Mouse (Mus musculus): ENCODE data around the gene Plaur. TPM values are rescaled to one million over a fixed set of nuclear protein-coding genes. Genes with fewer than 3 reads are reported as not detected.

Gene Plaur
- total RNA-seq, 2 experiments from 2014 or later = 0.89 to 1.3 TPM

GRCm38 (mm10) chr7:24485481-24485880 is 23.2 kb downstream of the Plaur start:
- no peak overlapping the region for H3K27ac ChIP-seq
- no peak for TF ChIP-seq CTCF (IDR thresholded peaks at IDR 0.05)
- no peak overlapping the region for H3K4me3 ChIP-seq
- intact Hi-C loops (cut with DNase I) = no loop called here
- no peak for DNase-seq

DNA sequence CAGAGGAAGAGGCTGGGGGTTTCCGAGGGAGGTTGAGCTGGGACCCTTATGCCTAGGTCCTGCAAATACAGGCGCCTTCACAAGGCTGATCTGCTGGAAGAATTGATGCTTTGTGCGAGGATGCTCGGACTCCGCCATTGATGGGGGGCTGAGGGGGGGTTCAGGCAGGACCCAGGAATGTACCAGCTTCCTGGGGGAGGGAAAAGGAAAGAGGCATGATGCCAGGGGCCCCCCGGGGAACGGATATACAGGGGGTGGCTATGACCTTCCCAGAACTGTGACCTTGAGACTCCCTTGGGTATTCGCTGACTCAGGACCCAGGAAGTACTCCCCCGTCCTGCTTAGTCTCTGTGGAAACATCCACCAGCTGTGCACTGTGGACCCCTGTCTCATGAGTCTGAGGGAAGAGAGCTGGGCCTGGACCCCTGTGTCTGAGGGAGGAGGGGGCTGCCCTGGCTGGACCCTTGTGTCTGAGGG is 24.4 kb downstream of the Plaur start:
- intact Hi-C loops (cut with DNase I) = no loop called here

GRCm38 (mm10) chr7:24487403-24487802 is 25.1 kb downstream of the Plaur start:
- no peak for DNase-seq
- TF ChIP-seq CTCF (IDR thresholded peaks at IDR 0.05) = no peak
- Histone ChIP-seq H3K4me3 (no peak overlapping the region), H3K27ac (no peak overlapping the region)
- intact Hi-C loops (cut with DNase I) = no loop called here

More for the DNA sequence above, 24.4 kb downstream of the Plaur start:
- H3K4me3 ChIP-seq = no peak overlapping the region
- no peak for TF ChIP-seq CTCF (IDR thresholded peaks at IDR 0.05)
- DNase-seq = no peak
- no peak overlapping the region; the same call in 1 of the 2 replicates for H3K27ac ChIP-seq

- H3K4me3 ChIP-seq = no peak overlapping the region
- no peak overlapping the region for H3K27ac ChIP-seq
- no peak for DNase-seq
- TF ChIP-seq CTCF (IDR thresholded peaks at IDR 0.05) = no peak
- intact Hi-C loops (cut with DNase I) = no loop called here
These were observed 26.0 kb downstream of the Plaur start for GRCm38 (mm10) chr7:24488303-24488702.

GRCm38 (mm10) chr7:24499856-24500577 is 37.7 kb downstream of the Plaur start:
- H3K27ac ChIP-seq = no peak overlapping the region
- DNase-seq = no peak
- intact Hi-C loops (cut with DNase I) = no loop called here
- TF ChIP-seq CTCF (IDR thresholded peaks at IDR 0.05) = no peak
- H3K4me3 ChIP-seq = no peak overlapping the region

DNA sequence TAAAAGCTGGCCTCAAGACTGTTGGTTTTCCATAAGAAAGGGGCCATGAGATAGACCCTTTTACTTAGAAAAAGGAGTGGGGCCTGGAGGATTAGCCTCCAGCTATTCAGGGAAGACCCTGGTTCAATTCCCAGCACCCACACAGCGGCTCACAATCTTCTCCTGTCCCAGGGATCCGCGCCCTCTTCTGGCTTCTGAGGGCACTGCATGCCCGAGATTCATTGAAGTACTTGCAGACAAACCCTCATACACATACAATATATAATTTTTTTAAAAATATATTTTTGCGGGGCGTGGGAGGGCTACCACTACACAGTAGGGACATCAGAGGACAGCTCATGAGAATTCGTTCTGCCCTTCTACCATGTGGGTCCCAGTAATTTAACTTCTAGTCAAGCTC is 38.6 kb downstream of the Plaur start:
- Histone ChIP-seq H3K27ac (no peak overlapping the region), H3K4me3 (no peak overlapping the region)
- intact Hi-C loops (cut with DNase I) = no loop called here
- TF ChIP-seq CTCF (IDR thresholded peaks at IDR 0.05) = peak; percentile 53
- DNase-seq = no peak

DNA sequence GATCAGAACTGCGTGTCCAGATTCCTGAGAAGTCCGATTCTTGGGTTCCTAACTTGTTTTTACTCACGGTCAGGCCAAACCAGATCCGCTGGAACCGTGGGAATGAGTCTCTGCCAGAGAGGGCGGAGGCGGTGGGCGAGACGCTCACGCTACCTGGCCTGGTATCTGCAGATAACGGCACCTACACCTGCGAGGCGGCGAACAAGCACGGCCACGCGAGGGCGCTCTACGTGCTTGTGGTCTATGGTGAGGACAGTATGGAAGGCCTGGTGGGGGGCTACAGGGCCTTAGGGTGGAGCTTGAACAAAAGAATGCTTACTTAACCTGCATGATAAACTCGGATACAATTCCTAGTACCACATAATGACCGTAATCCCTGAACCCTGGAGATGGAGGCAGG is 39.2 kb downstream of the Plaur start:
- intact Hi-C loops (cut with DNase I) = no loop called here
- Histone ChIP-seq H3K27ac (no peak overlapping the region), H3K4me3 (no peak overlapping the region)
- no peak for DNase-seq
- TF ChIP-seq CTCF (IDR thresholded peaks at IDR 0.05) = peak; percentile 38; the same call in 1 of the 2 replicates

- no peak for TF ChIP-seq CTCF (IDR thresholded peaks at IDR 0.05)
- intact Hi-C loops (cut with DNase I) = loop anchor here (1.0 to 2.0 kb wide), 2 partner anchors 23 to 46 kb away; no protein-coding TSS in a partner anchor
- Histone ChIP-seq H3K27ac (no peak overlapping the region), H3K4me3 (no peak overlapping the region)
- DNase-seq = no peak
These were observed 41.7 kb downstream of the Plaur start for GRCm38 (mm10) chr7:24504004-24504403.

DNA sequence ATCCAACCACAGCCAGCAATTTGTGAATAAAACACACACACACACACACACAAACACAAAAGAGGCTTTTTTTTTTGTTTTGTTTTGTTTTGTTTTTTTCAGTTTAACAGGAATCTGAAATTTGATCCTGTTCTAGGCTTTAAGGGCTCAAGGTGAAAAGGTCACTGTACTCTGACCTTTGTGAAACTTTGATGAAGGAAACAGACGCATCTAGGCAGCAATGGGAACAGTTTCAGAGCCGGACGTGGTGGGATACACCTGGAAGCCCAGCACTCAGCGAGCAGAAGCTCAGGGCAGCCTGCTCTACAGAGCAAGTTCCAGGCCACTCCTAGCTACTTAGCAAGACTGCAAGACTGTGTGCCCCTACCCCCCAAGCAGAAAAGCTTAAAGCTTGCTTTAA is 42.6 kb downstream of the Plaur start:
- Histone ChIP-seq H3K27ac (no peak overlapping the region), H3K4me3 (no peak overlapping the region)
- DNase-seq = no peak
- TF ChIP-seq CTCF (IDR thresholded peaks at IDR 0.05) = no peak
- intact Hi-C loops (cut with DNase I) = loop anchor here (1.0 to 2.0 kb wide), 2 partner anchors 24 to 45 kb away; no protein-coding TSS in a partner anchor

DNA sequence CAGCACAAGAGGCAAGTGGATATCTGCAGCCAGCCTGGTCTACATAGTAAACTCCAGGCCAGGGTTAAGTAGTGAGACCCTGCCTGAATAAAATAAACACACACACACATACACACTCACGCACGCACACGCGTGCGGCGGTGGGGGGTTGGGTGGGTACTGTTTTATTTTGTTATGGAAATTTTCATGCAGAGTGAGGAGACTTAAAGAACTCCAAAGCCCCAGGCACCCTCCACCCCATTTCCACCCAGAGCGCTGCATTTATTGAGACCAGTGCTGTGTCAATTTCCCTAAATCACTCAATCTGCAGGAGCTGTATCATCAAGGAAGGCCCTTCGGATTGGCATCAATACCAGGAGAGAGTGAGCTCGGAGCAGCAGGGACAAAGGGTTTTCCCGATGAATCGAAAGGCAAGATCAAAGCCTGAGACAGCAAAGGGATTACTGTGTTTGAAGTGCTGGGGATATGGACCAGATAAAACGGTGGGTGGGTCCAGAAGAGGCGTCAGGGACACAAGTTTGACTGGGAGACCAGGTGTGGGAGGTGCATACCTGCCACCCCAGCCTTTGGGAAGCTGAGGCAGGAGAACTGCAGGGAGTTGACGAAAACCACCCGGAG is 43.3 kb downstream of the Plaur start:
- intact Hi-C loops (cut with DNase I) = loop anchor here (2.0 kb wide), 2 partner anchors 23 to 25 kb away; no protein-coding TSS in a partner anchor
- TF ChIP-seq CTCF (IDR thresholded peaks at IDR 0.05) = no peak
- no peak for DNase-seq
- Histone ChIP-seq H3K4me3 (peak overlapping the region; percentile 100; the same call in 1 of the 2 replicates), H3K27ac (peak overlapping the region; percentile 99)

DNA sequence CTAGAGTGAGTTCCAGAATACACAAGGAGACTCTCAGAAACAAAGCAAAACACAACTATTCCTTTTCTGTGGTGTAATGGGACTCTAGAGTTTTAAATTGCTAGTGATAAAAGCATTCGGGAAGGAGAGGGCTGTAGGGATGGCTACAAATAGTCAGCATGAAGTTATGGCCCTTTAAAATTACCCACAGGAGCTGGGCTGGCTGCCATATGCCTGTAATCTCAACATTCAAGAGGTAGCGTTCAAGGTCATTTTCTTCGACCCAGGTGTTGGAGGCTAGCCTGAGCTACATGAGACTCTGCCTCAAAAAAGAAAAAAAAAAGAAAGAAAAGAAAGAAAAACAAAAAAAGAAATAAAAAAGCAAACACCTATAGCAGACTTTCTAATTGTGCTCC is 43.8 kb downstream of the Plaur start:
- H3K4me3 ChIP-seq = peak overlapping the region; percentile 100
- TF ChIP-seq CTCF (IDR thresholded peaks at IDR 0.05) = no peak
- H3K27ac ChIP-seq = peak overlapping the region; percentile 99
- intact Hi-C loops (cut with DNase I) = loop anchor here (2.0 kb wide), 1 partner anchor 23 kb away; no protein-coding TSS in a partner anchor
- no peak for DNase-seq

DNA sequence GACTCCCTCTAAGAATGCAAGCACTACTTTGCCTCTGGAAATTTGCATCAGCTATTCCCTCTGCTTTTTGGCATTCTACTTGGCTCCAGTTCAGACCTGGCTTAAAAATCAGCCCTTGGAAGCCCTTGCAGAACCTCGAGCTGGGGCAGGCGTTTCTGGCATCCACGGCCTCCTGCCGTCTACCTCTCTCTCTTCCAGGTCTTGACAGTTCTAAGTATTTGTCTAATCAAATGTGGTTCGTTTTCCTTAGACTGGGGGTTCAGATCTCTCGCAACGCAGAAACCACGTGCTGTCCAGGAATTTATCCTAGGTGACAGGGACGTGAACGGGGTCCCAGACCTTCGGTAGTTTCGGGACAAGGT is 44.2 kb downstream of the Plaur start:
- Histone ChIP-seq H3K27ac (peak overlapping the region; percentile 99), H3K4me3 (peak overlapping the region; percentile 100)
- TF ChIP-seq CTCF (IDR thresholded peaks at IDR 0.05) = no peak
- DNase-seq = peak; percentile 66
- intact Hi-C loops (cut with DNase I) = loop anchor here (2.0 kb wide), 1 partner anchor 22 kb away; no protein-coding TSS in a partner anchor
